Mouse (Mus musculus): Measurements from ENCODE around the gene Acsf2.

DNA sequence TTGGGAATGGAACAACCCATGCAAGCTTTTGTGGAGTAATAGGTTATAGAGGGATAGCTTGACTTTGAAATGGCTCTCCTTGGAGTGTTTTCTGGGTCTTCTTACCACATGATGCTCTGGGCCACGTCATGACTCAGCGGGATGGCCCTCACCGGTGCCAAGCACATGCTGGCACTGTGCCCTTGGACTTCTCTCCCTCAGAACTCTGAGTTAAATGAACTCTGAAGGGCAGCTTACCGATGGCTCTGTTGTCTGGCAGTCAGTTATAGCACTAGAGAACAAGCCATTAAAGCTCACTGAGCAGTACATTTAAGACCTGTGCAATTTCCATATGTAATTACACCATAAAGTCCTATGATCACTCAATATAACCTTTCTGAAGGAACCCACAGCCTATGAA is 4.4 kb downstream of the Acsf2 start:
- TF ChIP-seq POLR2A (IDR thresholded peaks at IDR 0.05; ENCODE audit: extremely low read depth, insufficient read depth, low read length) = no peak
- no peak for TF ChIP-seq CTCF (IDR thresholded peaks at IDR 0.05; ENCODE audit: extremely low read depth, insufficient read depth, low read length)

Data from cortical plate, adult 2 months (tissue).